Mouse (Mus musculus): ENCODE measurements around the gene Hus1b. TPM values are rescaled to one million over a fixed set of nuclear protein-coding genes. Genes with fewer than 3 reads are reported as not detected.

The Hus1b gene
- total RNA-seq, 2 experiments from 2014 or later = 0.51 to 0.59 TPM

- no peak for DNase-seq (ENCODE audit: low spot score in 2 of 2)
Measured at GRCm38 (mm10) chr13:30949181-30949580, 1.6 kb upstream of the Hus1b start.

- no peak for DNase-seq (ENCODE audit: low spot score in 2 of 2)
Measured at GRCm38 (mm10) chr13:30947129-30947528, 430 bp downstream of the Hus1b start.

GRCm38 (mm10) chr13:30945788-30946187 is 1.8 kb downstream of the Hus1b start:
- DNase-seq (ENCODE audit: low spot score in 2 of 2) = no peak

- no peak for DNase-seq (ENCODE audit: low spot score in 2 of 2)
Measured at GRCm38 (mm10) chr13:30932972-30933371, 14.6 kb downstream of the Hus1b start.

GRCm38 (mm10) chr13:30931613-30932012 is 15.9 kb downstream of the Hus1b start:
- DNase-seq (ENCODE audit: low spot score in 2 of 2) = no peak

- DNase-seq (ENCODE audit: low spot score in 2 of 2) = no peak
Measured at GRCm38 (mm10) chr13:30929119-30929518, 18.4 kb downstream of the Hus1b start.

GRCm38 (mm10) chr13:30924269-30924668 is 23.3 kb downstream of the Hus1b start:
- DNase-seq (ENCODE audit: low spot score in 2 of 2) = no peak

GRCm38 (mm10) chr13:30921914-30922313 is 25.6 kb downstream of the Hus1b start:
- no peak for DNase-seq (ENCODE audit: low spot score in 2 of 2)

GRCm38 (mm10) chr13:30913757-30914156 is 33.8 kb downstream of the Hus1b start:
- no peak for DNase-seq (ENCODE audit: low spot score in 2 of 2)

- DNase-seq (ENCODE audit: low spot score in 2 of 2) = no peak
Measured at GRCm38 (mm10) chr13:30913028-30913427, 34.5 kb downstream of the Hus1b start.

- DNase-seq (ENCODE audit: low spot score in 2 of 2) = no peak
Measured at GRCm38 (mm10) chr13:30911931-30912625, 35.5 kb downstream of the Hus1b start.

GRCm38 (mm10) chr13:30910889-30911288 is 36.7 kb downstream of the Hus1b start:
- no peak for DNase-seq (ENCODE audit: low spot score in 2 of 2)

- no peak for DNase-seq (ENCODE audit: low spot score in 2 of 2)
Measured at GRCm38 (mm10) chr13:30902286-30902685, 45.3 kb downstream of the Hus1b start.

- DNase-seq (ENCODE audit: low spot score in 2 of 2) = no peak
Measured at GRCm38 (mm10) chr13:30901387-30902041, 46.0 kb downstream of the Hus1b start.

Other genes starting within 250 kb of the Hus1b start
- 1 to 10 TPM in 1 of 2 experiments, under 1 TPM in 1; 0.90 to 1.5 TPM for gene Irf4, start 198.5 kb downstream of the Hus1b start, total RNA-seq (2021)
- gene Exoc2, start 26.3 kb upstream of the Hus1b start, total RNA-seq (2021) = 10 to 100 TPM; 33.9 to 36.3 TPM
- gene Gm5447, start 26.4 kb upstream of the Hus1b start, total RNA-seq (2021) = under 1 TPM; 0.28 to 0.39 TPM

Measured in adrenal gland, postnatal 4 days (tissue).